Mouse (Mus musculus): Measurements from ENCODE around the gene Efna2.

DNA sequence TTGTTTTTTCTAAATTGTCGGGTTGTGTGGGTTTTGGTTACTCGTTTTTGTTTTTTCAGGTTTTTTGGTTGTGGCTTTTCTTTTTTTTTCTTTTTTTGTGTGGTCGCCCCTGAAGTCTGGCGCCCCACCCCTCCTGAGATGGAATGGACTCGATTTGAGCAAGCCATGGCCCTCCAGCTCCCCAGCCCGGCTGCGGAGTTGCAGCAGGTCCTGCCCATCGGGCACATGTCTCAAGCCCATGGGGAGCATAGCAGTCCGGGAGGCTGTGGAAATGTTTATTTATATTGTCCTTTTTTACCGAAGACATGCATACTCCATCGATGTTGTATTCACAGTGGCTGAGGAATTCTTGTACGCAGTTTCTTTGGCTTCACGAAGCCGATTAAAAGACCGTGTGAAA, 8.0 kb upstream of the Efna2 start:
- TF ChIP-seq POLR2A (IDR thresholded peaks at IDR 0.05; ENCODE audit: borderline replicate concordance, low read depth, low read length) = no peak
- no peak for TF ChIP-seq CTCF (IDR thresholded peaks at IDR 0.05; ENCODE audit: low read depth, low read length)
